Mouse (Mus musculus) 416B (cell line): ENCODE data around the gene Gna11.
A peak's percentile ranks its signal among the peaks of the same experiment; 100 is the strongest.

ENCODE experiments used
- DNase-seq: peaks from one replicate; pipeline ENCODE4 v3.0.0; 2011; ENCODE audit warnings: low read depth

Gna11 gene

DNA sequence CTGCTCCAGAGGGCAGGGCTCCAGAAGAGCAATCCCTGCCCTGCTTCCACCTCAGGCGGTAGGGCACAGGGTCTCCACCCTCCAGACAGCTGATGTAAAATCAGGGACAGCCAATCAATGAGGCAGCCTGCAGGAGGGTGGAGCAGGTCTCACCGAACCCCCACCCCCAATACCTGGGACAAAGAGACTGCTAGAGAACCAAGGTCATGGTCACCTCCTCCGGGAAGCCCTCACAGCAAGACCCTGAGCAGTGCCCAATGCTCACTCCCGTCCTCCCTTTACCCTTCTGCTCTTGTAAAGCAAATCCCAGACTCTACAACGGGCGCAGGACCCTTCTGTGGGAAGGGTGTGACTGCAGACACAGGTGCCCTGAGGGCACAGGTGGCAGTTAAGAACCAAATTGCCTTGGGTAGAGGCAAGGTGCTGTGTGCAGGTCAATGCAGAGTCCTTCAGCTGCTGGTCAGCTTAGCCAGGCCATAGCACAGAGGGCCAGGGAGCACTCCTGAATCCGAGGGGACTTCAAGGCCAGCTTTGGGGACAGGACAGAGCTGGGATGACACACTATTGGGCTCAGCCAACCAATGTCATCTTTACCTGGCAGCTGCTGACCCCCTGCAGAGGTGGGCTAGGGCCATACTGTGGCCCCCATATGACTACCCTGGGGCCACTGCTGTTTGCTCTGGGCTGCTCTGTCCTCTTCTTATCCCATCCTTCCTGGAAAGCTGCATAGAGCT is 2.1 kb downstream of the Gna11 start:
- DNase-seq: no peak

DNA sequence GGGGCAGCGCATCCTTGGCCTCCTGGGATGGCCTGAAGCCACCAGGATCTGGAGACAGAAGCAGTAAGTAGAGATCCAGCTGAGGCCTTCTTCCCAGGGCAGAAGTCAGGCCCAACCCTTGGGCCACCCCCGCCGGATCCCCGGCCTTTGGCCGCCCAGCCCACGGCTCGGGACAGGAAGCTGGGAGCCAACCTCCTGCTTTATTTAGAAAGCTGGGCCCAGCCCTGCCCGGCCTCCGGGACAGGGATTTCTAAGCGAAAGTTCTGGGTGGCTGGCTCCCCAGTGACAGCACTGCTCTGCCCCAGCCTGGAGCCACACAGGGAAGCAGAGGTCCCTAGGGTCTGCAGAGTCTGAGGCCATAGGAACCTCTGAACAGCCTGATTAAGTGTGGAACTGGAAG is 3.2 kb downstream of the Gna11 start:
- DNase-seq: no peak

GRCm38 (mm10) chr10:81541363-81541762 is 3.6 kb downstream of the Gna11 start:
- DNase-seq: no peak

DNA sequence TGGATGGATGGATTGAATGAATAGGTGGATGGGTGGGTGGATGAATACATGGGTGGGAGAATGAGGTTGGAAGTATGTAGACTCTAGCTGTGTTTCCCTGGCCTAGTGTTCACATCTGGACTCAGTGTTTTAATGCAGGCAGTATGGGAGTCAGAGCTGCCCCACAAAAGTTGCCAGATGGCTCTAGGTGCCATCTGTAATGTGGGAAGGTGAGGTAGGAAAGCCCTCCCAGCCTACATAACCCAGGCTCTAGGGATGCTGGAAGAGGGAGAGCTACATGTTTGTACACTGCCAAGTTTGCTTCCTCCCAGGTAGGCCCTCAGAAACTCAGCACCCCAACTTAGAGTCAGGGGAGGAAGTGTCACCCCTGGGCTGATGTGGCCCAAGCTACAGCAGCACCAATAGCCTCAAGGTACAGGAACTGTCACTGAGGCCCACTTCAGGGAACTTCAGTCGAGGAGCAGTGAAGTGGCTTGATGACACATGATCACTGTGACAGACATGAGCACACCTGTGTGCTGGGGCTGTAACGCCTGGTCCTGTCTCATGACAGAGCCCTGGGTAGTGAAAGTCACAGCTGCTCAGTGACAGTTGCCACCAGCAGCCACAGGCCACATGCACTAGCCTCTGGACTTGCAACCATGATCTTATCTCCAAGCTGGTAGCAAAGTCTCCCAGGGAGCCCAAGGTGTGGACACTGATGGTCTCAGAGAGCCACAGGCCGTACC is 6.5 kb downstream of the Gna11 start:
- DNase-seq: peak; percentile 40

GRCm38 (mm10) chr10:81537429-81537828 is 7.6 kb downstream of the Gna11 start:
- no peak for DNase-seq

DNA sequence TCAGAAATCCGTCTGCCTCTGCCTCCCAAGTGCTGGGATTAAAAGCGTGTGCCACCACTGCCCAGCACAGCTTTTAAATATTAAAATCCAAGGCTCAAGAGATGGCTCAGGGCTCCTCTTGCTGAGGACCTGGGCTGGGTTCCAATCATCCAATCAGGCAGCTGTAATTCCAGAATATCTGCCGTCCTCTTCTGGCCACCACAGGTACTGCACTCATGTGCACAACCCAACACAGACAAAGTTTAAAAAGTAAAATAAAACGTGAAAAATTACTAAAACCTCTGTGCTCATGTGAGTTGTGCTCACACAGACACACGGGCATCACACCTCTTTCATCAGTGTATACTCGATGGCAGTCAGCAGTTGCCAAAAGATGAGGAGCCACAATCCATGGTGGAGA is 8.3 kb downstream of the Gna11 start:
- peak; percentile 52 for DNase-seq

DNA sequence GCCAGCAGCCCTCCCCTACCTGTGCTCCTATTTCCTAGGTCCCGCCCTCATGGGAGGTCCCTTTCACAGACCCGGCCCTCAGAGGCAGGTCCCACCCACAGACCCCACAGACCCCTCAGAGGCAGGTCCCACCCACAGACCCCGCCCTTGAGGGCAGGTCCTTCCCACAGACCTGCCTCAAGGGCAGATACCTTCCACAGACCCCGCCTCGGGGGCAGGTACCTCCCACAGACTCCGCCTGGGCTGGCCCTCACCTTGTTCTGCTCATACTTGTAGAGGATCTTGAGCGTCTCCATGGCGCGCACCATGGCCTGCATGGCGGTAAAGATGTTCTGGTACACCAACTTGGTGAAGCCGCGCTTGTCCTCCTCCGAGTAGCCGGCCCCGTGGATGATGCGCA is 10.2 kb downstream of the Gna11 start:
- DNase-seq: no peak

DNA sequence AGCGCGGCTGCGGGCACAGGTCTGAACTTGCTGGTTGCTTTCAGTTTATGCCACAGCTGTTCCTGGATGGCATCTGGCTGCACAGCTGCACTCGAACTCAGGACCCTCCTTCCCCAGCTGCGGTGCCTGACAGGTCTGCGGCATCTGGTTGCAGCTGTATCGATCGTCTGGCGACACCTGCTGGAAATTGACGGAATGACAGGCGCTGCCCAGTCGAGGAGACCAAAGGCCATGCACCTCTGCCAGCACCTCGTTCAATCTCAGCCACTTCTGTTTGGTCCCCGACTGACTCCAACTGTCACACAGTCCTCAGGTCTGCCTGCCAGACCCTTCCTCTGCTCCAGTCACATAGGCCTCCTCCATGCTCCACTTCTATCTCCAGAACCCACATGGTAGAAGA is 18.2 kb downstream of the Gna11 start:
- peak; percentile 81 for DNase-seq

DNA sequence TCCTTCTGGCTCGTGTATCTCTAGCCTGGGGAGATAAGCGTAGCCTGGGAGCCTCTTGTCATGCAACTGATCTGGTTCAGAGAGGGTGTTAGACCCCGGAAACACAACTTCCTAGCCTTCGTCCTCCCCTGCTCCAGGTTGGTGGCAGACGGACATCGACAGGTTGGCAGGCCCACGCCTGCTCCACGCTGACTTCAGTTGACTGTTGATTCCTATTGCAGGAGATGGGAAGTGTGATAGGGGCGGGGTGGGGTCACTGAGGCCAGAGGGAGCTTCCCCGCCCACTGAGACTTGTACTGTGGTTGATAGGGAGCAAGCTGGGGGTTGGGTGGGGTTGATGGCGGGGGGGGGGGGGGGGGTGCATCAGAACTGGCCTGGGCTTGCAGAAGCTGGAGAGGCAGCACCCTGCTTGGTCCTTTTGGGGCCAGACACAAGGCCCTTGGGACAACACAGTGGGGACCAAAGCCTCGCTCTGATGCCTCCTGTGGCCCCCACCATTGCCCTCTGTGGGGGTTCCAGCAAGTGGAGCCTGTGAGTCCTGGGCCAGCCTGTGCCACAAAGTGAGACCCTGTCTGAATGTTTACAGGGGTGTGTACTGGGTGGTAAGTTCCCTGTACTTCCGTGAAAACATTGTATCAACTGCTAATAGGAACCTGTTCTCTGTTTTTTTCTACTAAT is 19.8 kb downstream of the Gna11 start:
- peak; percentile 90 for DNase-seq

DNA sequence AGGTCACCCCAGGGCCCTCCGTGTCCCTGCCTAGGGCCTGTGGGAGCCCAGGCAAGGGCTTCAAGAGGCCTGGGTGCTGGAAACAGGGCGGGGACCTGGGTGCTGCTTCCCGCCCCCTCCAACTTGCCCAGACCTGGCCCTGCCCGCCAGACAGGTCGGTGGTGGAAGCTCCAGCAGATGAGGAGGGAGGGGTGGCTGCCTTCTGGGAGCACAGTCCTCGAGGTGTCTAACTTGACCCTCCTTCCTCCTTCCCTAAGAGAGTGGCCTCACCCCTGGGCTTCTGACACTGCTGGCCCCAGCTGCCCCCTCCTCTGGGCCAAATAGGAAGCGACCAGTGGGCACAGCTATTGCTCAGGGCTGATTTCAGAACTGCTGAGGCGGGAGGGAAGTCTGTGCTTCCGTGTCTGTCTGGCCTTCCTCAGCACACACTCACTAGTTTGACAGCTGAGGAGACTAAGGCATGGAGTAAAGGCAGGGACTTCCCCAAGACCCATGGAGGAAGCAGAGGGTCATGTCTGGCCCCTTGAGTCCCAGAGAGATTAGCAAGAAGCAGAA is 20.9 kb downstream of the Gna11 start, which contains the start of gene Gna15:
Gene Gna15 (minus strand): TSS at position 175 of the 555 bp plus-strand sequence.
- DNase-seq: peak; percentile 92

GRCm38 (mm10) chr10:81523570-81523969 is 21.4 kb downstream of the Gna11 start:
- DNase-seq: peak; percentile 65

- peak; percentile 57 for DNase-seq
Observed at GRCm38 (mm10) chr10:81523142-81523541, 21.8 kb downstream of the Gna11 start.

- DNase-seq: no peak
Observed at GRCm38 (mm10) chr10:81519978-81520365, 25.0 kb downstream of the Gna11 start.

- peak; percentile 98 for DNase-seq
Observed at GRCm38 (mm10) chr10:81519227-81519977, 25.6 kb downstream of the Gna11 start.

DNA sequence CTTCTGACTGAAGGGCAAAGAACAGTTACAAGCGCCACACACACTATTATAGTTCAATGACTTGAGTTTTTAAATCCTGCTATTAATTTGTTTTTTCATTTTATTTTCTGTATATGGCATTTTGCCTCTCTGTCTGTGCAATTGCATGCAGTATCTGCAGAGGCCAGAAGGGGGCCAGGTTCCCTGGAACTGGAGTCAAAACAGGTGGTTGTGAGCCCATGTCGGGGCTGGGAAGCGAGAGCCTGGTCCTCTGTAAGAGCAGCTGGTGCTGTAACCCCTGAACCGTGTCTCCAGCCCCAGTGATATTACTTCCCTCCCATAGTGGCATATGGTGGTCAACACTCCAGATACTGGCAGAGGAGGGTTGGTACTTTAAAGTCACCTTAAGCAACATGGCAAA is 26.4 kb downstream of the Gna11 start:
- peak; percentile 79 for DNase-seq

DNA sequence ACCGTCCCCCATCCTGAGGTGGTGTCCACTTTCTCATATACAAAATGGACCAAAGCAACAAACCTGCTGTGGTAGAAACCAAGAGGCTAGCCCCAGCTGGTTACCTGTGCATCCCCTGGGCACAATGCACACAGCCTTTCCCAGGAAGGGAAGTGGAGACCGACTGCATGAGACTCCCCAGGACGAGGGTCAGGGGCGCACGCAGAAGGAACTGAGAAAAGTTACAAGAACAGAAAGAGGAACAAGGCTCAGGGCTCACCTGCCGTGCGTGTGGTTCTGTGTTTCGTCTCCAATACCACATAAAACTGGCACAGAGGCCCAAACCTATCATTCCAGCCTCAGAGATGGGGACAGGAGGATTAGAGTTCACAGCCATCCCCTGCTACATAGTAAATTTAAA is 27.8 kb downstream of the Gna11 start:
- DNase-seq: no peak

- DNase-seq: no peak
Observed at GRCm38 (mm10) chr10:81513798-81514197, 31.2 kb downstream of the Gna11 start.

- peak; percentile 86 for DNase-seq
Observed at GRCm38 (mm10) chr10:81510246-81510810, 34.7 kb downstream of the Gna11 start.

- DNase-seq: no peak
Observed at GRCm38 (mm10) chr10:81507691-81508489, 37.1 kb downstream of the Gna11 start.

GRCm38 (mm10) chr10:81507095-81507494 is 37.9 kb downstream of the Gna11 start:
- DNase-seq: no peak
